Mouse (Mus musculus) lung, embryonic 15.5 days (tissue): ENCODE results near the gene Corin. TPM values are rescaled to one million over a fixed set of nuclear protein-coding genes. Genes with fewer than 3 reads are reported as not detected.

ENCODE experiments used
- ATAC-seq: fragments of 200-750 bp; cut with Nextera tagmentation; 2 replicates; pipeline ENCODE4 v1.8.0; 2017; ENCODE audit warnings: moderate number of reproducible peaks, borderline replicate concordance; ENCODE audit not compliant: low FRiP score, low TSS enrichment; ENCODE audit errors: extremely low read depth
- H3K27ac ChIP-seq: fragments of 300-500 bp; sonication (generic); 2 replicates; pipeline ENCODE4 v1.5.1; 2015; ENCODE audit warnings: moderate library complexity, mild to moderate bottlenecking, inconsistent platforms
- H3K27me3 ChIP-seq: fragments of 300-500 bp; sonication (generic); 2 replicates; pipeline ENCODE4 v1.6.1; 2015; ENCODE audit warnings: inconsistent platforms
- H3K36me3 ChIP-seq: fragments of 300-500 bp; sonication (generic); 2 replicates; pipeline ENCODE4 v1.6.1; 2015; ENCODE audit warnings: inconsistent platforms
- H3K4me1 ChIP-seq: fragments of 300-500 bp; sonication (generic); 2 replicates; pipeline ENCODE4 v1.6.1; 2015; ENCODE audit warnings: inconsistent platforms
- H3K4me2 ChIP-seq: fragments of 300-500 bp; sonication (generic); 2 replicates; pipeline ENCODE4 v1.6.1; 2015; ENCODE audit warnings: inconsistent platforms, mild to moderate bottlenecking, moderate library complexity
- H3K4me3 ChIP-seq: fragments of 300-500 bp; sonication (generic); 2 replicates; pipeline ENCODE4 v1.5.1; 2015; ENCODE audit warnings: mild to moderate bottlenecking, inconsistent platforms
- H3K9ac ChIP-seq: fragments of 300-500 bp; sonication (generic); 2 replicates; pipeline ENCODE4 v1.6.1; 2015; ENCODE audit warnings: inconsistent platforms
- H3K9me3 ChIP-seq: fragments of 300-500 bp; sonication (generic); 2 replicates; pipeline ENCODE4 v1.6.1; 2016; ENCODE audit warnings: inconsistent platforms
- WGBS: fragments of 180-500 bp; shearing (Covaris S2); methylation state at CpG from one replicate; pipeline ENCODE4 v1.1.7; 2015; 5-methylcytosine and 5-hydroxymethylcytosine counted together
- polyA plus RNA-seq: library from polyadenylated mRNA; unstranded; fragments of >200 nt; fragmentation: Nextera tagmentation; extraction: Ambion mirVana; gene quantifications from 2 replicates; pipeline ENCODE4 v1.2.1, GENCODE M21; 2015

Gene Corin
- polyA plus RNA-seq, 1 experiment from 2014 or later, result 1.8 TPM

DNA sequence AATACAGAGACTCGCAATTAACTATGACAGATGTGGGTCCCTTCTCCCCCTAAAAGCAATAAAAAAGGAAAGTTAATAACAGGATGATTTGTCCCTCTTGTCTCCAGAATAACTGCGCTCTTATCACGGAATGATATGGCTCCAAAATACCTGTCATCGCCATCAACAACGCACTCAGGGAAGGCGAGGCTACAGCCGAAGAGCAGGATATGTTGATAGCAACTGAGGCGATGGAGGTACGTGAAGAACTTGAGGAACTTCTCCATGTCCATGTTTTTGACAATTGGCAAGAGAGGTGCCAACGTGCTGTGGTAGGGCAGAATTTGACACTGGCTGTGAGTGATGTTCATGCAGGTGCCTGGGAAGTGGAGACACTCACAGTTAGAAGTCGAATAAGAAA lies 69.2 kb downstream of the Corin start:
- H3K9ac ChIP-seq, result no peak overlapping the region
- WGBS, result 72% methylated on average over 11 of the region's 11 CpGs
- no peaks in the 10 kb centered on the region for H3K27me3 ChIP-seq
- H3K27ac ChIP-seq, result no peak overlapping the region
- no peak for ATAC-seq
- no peak overlapping the region for H3K4me2 ChIP-seq
- H3K9me3 ChIP-seq, result no peaks in the 10 kb centered on the region
- no peaks in the 10 kb centered on the region for H3K4me1 ChIP-seq
- no peak overlapping the region for H3K4me3 ChIP-seq
- H3K36me3 ChIP-seq, result no peaks in the 10 kb centered on the region

DNA sequence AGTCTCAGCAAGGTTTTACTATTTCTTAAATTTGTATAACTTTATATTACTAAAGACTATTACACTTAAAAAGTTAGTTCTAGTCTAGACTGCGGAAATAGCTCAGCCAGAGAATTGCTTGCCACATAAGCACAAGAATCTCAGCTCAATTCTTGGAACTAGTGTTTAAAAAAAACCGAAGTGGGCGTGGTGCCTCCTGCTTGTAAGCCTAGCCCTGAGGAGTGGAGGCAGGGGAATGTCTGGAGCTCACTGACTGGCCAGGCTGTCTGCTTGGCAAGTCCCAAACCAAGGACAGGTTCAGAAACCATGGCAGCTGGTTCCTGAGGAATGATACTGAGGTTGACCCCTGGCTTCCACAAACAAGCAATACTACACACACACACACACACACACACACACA lies 72.4 kb downstream of the Corin start:
- H3K36me3 ChIP-seq, result no peaks in the 10 kb centered on the region
- no peak for ATAC-seq
- H3K4me2 ChIP-seq, result no peak overlapping the region
- no peak overlapping the region for H3K27ac ChIP-seq
- no peaks in the 10 kb centered on the region for H3K9me3 ChIP-seq
- no peak overlapping the region for H3K4me3 ChIP-seq
- no peaks in the 10 kb centered on the region for H3K27me3 ChIP-seq
- 59% methylated on average over 3 of the region's 3 CpGs for WGBS
- H3K4me1 ChIP-seq, result no peaks in the 10 kb centered on the region
- H3K9ac ChIP-seq, result no peak overlapping the region

- no peak overlapping the region for H3K4me3 ChIP-seq
- 79% methylated on average over 4 of the region's 4 CpGs for WGBS
Measured at GRCm38 (mm10) chr5:72427556-72427955, 76.7 kb downstream of the Corin start.

DNA sequence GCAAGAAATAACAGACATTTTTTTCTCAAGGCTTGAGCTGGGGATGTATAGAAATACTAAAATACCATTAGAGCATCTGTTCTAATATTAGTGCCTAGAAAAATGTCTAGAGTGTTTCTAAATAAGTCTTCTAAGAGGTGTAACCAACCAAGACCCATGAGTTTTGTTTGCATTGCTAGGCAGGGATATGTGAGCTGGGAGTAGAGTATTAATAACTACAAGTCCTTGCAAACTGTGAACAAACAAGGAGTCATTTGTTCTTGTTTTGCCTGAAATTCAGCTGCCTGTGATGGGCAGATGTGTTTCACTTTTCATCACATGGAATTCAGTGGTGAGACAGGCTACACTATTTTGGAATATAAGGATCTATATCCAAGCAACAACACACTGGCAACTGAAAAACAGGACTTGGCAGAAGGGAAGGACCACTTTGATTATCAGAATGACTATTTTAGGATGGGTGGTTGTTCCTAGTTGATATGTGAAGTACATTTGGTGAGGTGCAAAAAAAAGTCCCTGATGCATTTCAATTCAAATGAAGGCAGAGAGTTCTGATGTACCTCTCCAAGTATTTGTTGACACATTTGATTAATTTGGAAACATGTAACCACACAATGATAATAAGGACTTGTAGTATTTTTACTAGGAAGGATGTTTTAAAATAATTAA lies 78.8 kb downstream of the Corin start:
- no peak overlapping the region for H3K4me3 ChIP-seq
- H3K9ac ChIP-seq, result no peak overlapping the region
- H3K27ac ChIP-seq, result no peak overlapping the region
- H3K9me3 ChIP-seq, result no peaks in the 10 kb centered on the region
- no peak overlapping the region for H3K4me2 ChIP-seq
- no peak for ATAC-seq
- H3K27me3 ChIP-seq, result no peaks in the 10 kb centered on the region
- no peaks in the 10 kb centered on the region for H3K4me1 ChIP-seq
- no peaks in the 10 kb centered on the region for H3K36me3 ChIP-seq

More at GRCm38 (mm10) chr5:72427556-72427955, 76.7 kb downstream of the Corin start:
- Histone ChIP-seq H3K27ac (no peak overlapping the region), H3K9ac (no peak overlapping the region), H3K27me3 (no peaks in the 10 kb centered on the region), H3K4me2 (no peak overlapping the region), H3K4me1 (no peaks in the 10 kb centered on the region), H3K36me3 (no peaks in the 10 kb centered on the region), H3K9me3 (no peaks in the 10 kb centered on the region)
- ATAC-seq, result no peak

- H3K4me2 ChIP-seq, result 0 out of 2 replicates have a peak overlapping the region, but pooled peaks have one; percentile 8
- no peak overlapping the region for H3K27ac ChIP-seq
- 7% methylated on average over 10 of the region's 10 CpGs for WGBS
- H3K4me1 ChIP-seq, result peaks cover 10% of the 10 kb centered on the region; the same call in 1 of the 2 replicates
- no peaks in the 10 kb centered on the region for H3K36me3 ChIP-seq
- no peak overlapping the region for H3K4me3 ChIP-seq
- no peaks in the 10 kb centered on the region for H3K9me3 ChIP-seq
- ATAC-seq, result no peak
- H3K9ac ChIP-seq, result no peak overlapping the region
- H3K27me3 ChIP-seq, result no peaks in the 10 kb centered on the region
Measured at GRCm38 (mm10) chr5:72411874-72412329, 92.4 kb downstream of the Corin start.

- no peaks in the 10 kb centered on the region for H3K9me3 ChIP-seq
- H3K4me3 ChIP-seq, result no peak overlapping the region
- no peak for ATAC-seq
- WGBS, result 59% methylated on average over 3 of the region's 3 CpGs
- peaks cover 10% of the 10 kb centered on the region; the same call in 1 of the 2 replicates for H3K4me1 ChIP-seq
- H3K36me3 ChIP-seq, result no peaks in the 10 kb centered on the region
- H3K4me2 ChIP-seq, result no peak overlapping the region
- no peak overlapping the region for H3K9ac ChIP-seq
- no peak overlapping the region for H3K27ac ChIP-seq
- H3K27me3 ChIP-seq, result no peaks in the 10 kb centered on the region
Measured at GRCm38 (mm10) chr5:72410841-72411240, 93.4 kb downstream of the Corin start.

DNA sequence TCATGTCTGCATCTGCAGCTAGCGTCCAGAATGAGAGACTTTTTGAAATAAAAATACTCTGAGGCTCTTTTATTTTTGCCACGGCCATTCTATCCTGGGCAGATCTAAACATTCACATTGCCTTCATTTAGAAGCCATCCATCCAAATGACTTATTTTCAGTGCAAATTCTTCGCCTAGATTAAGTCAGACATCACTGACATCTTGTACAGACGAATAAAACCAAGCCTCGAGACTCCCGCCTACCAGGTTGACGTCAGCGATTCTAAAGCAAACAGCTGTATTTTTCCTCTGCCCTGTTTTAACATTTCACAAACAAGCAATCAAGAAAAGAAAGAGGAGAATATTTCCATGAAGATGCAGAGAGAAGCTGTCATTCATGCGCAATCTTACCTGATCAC lies 100.9 kb downstream of the Corin start:
- H3K27me3 ChIP-seq, result no peaks in the 10 kb centered on the region
- 53% methylated on average over 9 of the region's 9 CpGs for WGBS
- no peak overlapping the region for H3K4me3 ChIP-seq
- no peaks in the 10 kb centered on the region for H3K4me1 ChIP-seq
- no peaks in the 10 kb centered on the region for H3K9me3 ChIP-seq
- no peak overlapping the region for H3K9ac ChIP-seq
- no peak overlapping the region for H3K4me2 ChIP-seq
- no peaks in the 10 kb centered on the region for H3K36me3 ChIP-seq
- H3K27ac ChIP-seq, result no peak overlapping the region
- no peak for ATAC-seq

DNA sequence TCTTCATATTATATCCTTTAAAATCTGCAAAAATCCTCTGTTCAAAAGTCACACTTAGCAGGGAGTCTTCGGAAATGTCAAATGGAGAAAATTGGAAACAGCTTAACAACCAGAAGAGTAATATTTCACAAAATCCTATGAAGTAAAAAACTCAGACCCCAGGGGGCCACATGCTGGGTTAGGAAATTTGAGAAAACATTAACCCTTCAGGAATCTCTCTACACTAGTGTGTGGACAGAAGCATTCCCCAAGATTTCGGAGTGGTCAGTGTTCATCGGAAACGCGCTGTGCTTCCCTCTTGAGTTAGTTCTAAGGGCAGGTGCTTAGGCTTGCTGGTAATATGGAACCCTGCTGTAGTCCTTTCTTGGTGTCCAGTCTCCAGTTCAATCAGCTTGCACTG lies 101.4 kb downstream of the Corin start:
- 65% methylated on average over 5 of the region's 5 CpGs for WGBS
- no peak overlapping the region for H3K4me2 ChIP-seq

GRCm38 (mm10) chr5:72401778-72402177 lies 102.5 kb downstream of the Corin start:
- no peaks in the 10 kb centered on the region for H3K9me3 ChIP-seq
- no peak overlapping the region for H3K4me2 ChIP-seq
- H3K27ac ChIP-seq, result no peak overlapping the region
- H3K36me3 ChIP-seq, result no peaks in the 10 kb centered on the region
- H3K4me1 ChIP-seq, result no peaks in the 10 kb centered on the region
- H3K4me3 ChIP-seq, result no peak overlapping the region
- H3K27me3 ChIP-seq, result no peaks in the 10 kb centered on the region
- ATAC-seq, result no peak
- no peak overlapping the region for H3K9ac ChIP-seq
- 61% methylated on average over 10 of the region's 10 CpGs for WGBS

More for the DNA sequence above, 101.4 kb downstream of the Corin start:
- Histone ChIP-seq H3K9me3 (no peaks in the 10 kb centered on the region), H3K4me1 (no peaks in the 10 kb centered on the region), H3K27ac (no peak overlapping the region), H3K4me3 (no peak overlapping the region), H3K27me3 (no peaks in the 10 kb centered on the region), H3K36me3 (no peaks in the 10 kb centered on the region), H3K9ac (no peak overlapping the region)
- no peak for ATAC-seq

- H3K36me3 ChIP-seq, result no peaks in the 10 kb centered on the region
- H3K27ac ChIP-seq, result no peak overlapping the region
- H3K4me3 ChIP-seq, result no peak overlapping the region
- no peak for ATAC-seq
- no peak overlapping the region for H3K4me2 ChIP-seq
- H3K27me3 ChIP-seq, result no peaks in the 10 kb centered on the region
- H3K4me1 ChIP-seq, result no peaks in the 10 kb centered on the region
- H3K9me3 ChIP-seq, result no peaks in the 10 kb centered on the region
- 72% methylated on average over 3 of the region's 3 CpGs for WGBS
- H3K9ac ChIP-seq, result no peak overlapping the region
Measured at GRCm38 (mm10) chr5:72401251-72401650, 103.0 kb downstream of the Corin start.

DNA sequence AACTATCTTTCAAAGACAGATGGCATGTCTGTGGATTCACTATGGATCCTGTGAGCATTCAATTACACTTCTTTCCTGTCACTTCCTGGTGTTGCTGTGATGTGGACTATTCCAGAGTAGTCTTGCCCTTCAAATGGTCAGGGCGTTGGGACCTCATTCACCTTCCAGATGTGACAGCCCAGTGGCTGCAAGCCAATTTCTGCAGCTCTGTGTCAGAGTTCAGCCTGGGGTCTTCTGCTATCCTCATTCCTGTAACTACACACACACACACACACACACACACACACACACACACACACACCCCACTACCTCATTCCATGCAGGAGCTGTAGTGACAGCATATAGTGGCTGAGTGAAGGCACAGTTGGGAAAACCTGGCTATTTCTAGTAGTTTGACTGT lies 122.1 kb downstream of the Corin start:
- Histone ChIP-seq H3K4me1 (no peaks in the 10 kb centered on the region), H3K4me3 (no peak overlapping the region), H3K27ac (no peak overlapping the region), H3K9ac (no peak overlapping the region), H3K9me3 (no peaks in the 10 kb centered on the region), H3K4me2 (no peak overlapping the region), H3K36me3 (no peaks in the 10 kb centered on the region), H3K27me3 (no peaks in the 10 kb centered on the region)
- WGBS, result 39% methylated on average over 1 of the region's 1 CpGs
- peak; percentile 78; the same call in 1 of the 2 replicates for ATAC-seq

DNA sequence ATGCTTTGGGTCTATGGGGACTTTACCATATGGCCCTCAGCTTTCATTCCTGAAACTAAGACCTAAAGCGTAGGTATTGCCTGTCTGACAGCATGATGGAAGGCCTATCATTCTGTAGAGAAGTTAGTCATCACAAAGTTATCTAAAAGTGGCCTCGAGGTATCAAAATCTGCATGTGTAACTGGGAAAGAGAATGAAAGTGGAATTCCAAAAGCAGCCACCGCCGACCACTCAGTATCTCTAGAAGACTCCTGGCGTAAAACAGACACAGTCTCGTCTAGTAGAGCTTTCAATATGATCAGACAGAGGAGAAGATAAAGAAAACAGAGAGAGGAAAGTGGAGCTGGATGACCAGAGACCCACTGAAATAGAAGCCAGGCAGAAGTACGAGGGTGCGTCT lies 123.7 kb downstream of the Corin start:
- no peak overlapping the region for H3K4me2 ChIP-seq
- ATAC-seq, result no peak
- no peak overlapping the region for H3K9ac ChIP-seq

DNA sequence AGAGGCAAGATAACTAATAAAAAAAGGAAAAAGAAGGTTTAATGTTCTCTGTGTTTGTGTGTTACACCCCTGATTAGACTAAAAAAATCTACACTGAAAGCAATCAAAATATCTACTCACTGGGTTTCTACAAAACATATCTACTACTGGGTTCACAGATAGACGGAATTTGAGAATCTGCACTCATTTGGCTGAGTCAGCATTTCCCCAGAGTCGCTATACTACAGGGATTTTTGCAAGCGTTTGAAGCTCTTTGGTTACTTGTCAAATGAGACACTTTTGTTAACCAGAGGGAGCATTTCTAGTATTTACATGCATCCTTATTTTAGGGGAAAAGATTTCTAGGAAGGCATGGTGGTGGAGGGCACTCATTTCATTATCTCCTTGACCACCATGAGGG lies 136.3 kb downstream of the Corin start:
- H3K4me3 ChIP-seq, result no peak overlapping the region
- H3K27ac ChIP-seq, result no peak overlapping the region
- H3K27me3 ChIP-seq, result no peaks in the 10 kb centered on the region
- ATAC-seq, result no peak
- no peaks in the 10 kb centered on the region for H3K9me3 ChIP-seq
- no peaks in the 10 kb centered on the region for H3K36me3 ChIP-seq
- H3K4me2 ChIP-seq, result no peak overlapping the region
- H3K4me1 ChIP-seq, result no peaks in the 10 kb centered on the region
- no peak overlapping the region for H3K9ac ChIP-seq
- WGBS, result 84% methylated on average over 3 of the region's 3 CpGs

More for the DNA sequence above, 123.7 kb downstream of the Corin start:
- Histone ChIP-seq H3K27me3 (no peaks in the 10 kb centered on the region), H3K4me1 (no peaks in the 10 kb centered on the region), H3K9me3 (no peaks in the 10 kb centered on the region), H3K36me3 (no peaks in the 10 kb centered on the region), H3K4me3 (no peak overlapping the region), H3K27ac (no peak overlapping the region)
- 50% methylated on average over 8 of the region's 8 CpGs for WGBS
